Mouse (Mus musculus) brown adipose tissue, adult 24 weeks (tissue): ENCODE results near the gene Frmd4a. TPM values are rescaled to one million over a fixed set of nuclear protein-coding genes. Genes with fewer than 3 reads are reported as not detected.

ENCODE experiments used
- H3K27ac ChIP-seq: fragments of 200-500 bp; replicated peaks from 2 replicates; pipeline ENCODE4 v1.5.1; 2012; ENCODE audit warnings: low read depth, mild to moderate bottlenecking, low read length
- H3K4me1 ChIP-seq: fragments of 200-500 bp; 2 replicates; pipeline ENCODE4 v1.6.1; 2012; ENCODE audit warnings: low read length, mixed read lengths; ENCODE audit not compliant: control insufficient read depth, insufficient read depth, insufficient read length
- H3K4me3 ChIP-seq: fragments of 200-500 bp; 2 replicates; pipeline ENCODE4 v1.5.1; 2012; ENCODE audit warnings: low read depth, mild to moderate bottlenecking, low read length, moderate library complexity; ENCODE audit not compliant: insufficient read depth
- polyA plus RNA-seq: library from polyadenylated mRNA; stranded (reverse); fragments of >200 nt; gene quantifications from 2 replicates; pipeline ENCODE4 v1.2.4, GENCODE M21; 2012; ENCODE audit not compliant: missing spikeins, insufficient read depth, insufficient read length

Gene Frmd4a
- polyA plus RNA-seq, 1 experiment = 2.3 TPM

GRCm38 (mm10) chr2:4098948-4099776 is 81.6 kb downstream of the Frmd4a start:
- no peak overlapping the region for H3K27ac ChIP-seq
- H3K4me3 ChIP-seq = no peak overlapping the region
- no peaks in the 10 kb centered on the region for H3K4me1 ChIP-seq

- Histone ChIP-seq H3K4me3 (no peak overlapping the region), H3K4me1 (no peaks in the 10 kb centered on the region), H3K27ac (no peak overlapping the region)
Observed at GRCm38 (mm10) chr2:4099777-4100104, 82.2 kb downstream of the Frmd4a start.

- Histone ChIP-seq H3K4me3 (no peak overlapping the region), H3K27ac (no peak overlapping the region), H3K4me1 (no peaks in the 10 kb centered on the region)
Observed at GRCm38 (mm10) chr2:4101370-4101769, 83.9 kb downstream of the Frmd4a start.

- no peak overlapping the region for H3K4me3 ChIP-seq
- no peak overlapping the region for H3K27ac ChIP-seq
- H3K4me1 ChIP-seq = no peaks in the 10 kb centered on the region
Observed at GRCm38 (mm10) chr2:4113303-4113920, 95.9 kb downstream of the Frmd4a start.

DNA sequence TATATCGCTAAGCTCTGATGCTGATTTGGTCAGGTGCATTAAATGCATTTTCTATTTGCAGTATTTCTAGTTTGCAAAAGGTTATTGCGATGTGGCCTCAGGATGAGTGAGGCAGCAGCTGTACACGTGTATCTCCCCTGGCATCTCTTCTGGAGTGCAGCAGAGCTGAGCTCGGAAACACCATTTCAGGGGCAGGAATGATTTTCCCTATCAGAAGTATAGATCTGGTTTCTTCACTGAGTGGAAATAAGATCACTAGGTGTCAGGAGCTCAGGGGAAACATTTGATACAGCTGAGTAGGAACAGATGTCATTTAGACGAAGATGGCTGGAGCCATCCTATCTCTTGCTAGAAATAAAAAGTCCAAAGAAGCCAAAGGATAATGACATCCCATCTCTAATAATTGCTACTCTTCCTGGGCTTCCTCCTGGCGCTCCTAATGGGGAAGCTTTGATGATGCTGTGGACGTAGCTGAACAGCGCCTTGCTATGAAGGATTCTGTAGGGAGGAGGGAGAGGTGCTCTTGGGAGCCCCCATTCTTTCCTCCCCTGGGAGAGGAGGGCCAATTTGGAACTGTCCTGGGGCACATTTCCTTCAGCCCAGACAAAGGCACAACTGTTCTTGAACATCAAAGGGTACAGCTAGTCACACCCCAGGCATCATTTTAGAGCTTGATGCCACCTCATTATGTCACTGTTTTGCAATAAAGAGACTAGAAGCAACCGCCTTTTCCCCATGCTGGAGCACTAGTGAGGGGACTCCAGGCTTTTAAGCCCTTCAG is 102.4 kb downstream of the Frmd4a start:
- H3K4me1 ChIP-seq = no peaks in the 10 kb centered on the region
- no peak overlapping the region for H3K27ac ChIP-seq
- no peak overlapping the region for H3K4me3 ChIP-seq

- Histone ChIP-seq H3K27ac (no peak overlapping the region), H3K4me3 (no peak overlapping the region), H3K4me1 (no peaks in the 10 kb centered on the region)
Observed at GRCm38 (mm10) chr2:4131216-4131615, 113.7 kb downstream of the Frmd4a start.

GRCm38 (mm10) chr2:4137493-4137892 is 120.0 kb downstream of the Frmd4a start:
- no peak overlapping the region for H3K4me3 ChIP-seq
- no peak overlapping the region for H3K27ac ChIP-seq
- no peaks in the 10 kb centered on the region for H3K4me1 ChIP-seq

DNA sequence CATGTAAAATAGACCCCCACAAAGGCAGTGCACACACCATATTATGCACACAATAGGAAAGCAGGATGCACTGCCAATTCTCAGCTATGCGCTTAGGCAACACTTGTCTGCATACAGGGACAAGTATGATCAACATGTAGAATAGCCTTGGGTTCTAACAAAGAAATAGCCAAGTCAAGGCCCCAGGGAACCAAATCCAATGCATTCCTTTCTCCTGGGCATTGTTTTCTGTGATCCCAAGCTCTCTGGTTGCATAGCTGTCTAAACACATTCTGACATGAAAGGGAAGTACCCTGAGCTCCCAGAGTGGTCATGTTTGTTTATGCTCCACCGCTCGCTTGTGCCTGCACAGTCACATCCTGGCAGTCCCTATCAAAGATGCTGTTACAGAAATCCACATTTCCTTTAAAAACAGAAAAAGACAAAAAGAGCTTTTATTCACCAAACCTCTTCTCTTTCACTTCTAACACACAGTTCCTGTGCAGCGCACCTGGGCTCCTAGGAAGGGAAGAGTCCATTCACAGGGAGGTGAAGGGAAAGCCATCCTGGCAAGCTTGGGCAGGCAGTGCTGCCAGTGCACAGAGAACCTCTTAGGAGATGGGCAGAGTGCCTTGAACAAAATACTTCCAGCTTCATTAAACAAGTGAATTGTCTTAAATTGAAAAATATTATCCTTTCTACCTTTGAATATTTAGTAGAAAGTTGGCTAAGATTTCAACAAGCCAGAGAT is 124.9 kb downstream of the Frmd4a start:
- no peak overlapping the region for H3K27ac ChIP-seq
- H3K4me3 ChIP-seq = no peak overlapping the region
- no peaks in the 10 kb centered on the region for H3K4me1 ChIP-seq

GRCm38 (mm10) chr2:4144424-4144823 is 126.9 kb downstream of the Frmd4a start:
- Histone ChIP-seq H3K27ac (no peak overlapping the region), H3K4me3 (no peak overlapping the region)

DNA sequence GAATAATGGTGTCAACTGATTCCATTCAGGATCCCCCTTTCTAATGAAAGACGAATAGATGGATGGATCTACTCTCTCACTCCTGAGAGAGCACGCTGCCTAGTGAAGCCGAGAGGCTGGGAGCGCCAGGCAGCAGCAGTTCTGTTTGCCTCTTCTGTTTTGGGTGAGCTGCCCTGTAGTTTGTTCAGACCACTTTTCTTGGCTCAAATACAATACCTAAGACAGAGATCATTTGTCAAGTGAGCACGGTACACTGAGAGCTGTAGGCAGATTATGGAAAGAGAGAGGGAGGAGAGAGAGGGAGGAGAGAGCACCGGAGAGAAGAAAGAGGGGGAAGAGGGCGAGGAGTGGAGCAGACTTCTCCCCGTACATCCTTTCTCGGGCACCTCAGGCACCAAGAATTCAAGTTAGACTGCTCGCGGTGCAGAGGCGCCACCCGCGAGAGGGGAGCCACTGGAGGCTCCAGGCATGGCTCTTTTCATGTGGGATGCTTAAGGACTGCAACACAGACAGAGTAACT is 135.1 kb downstream of the Frmd4a start:
- no peak overlapping the region for H3K27ac ChIP-seq
- H3K4me3 ChIP-seq = no peak overlapping the region

More at GRCm38 (mm10) chr2:4144424-4144823, 126.9 kb downstream of the Frmd4a start:
- no peaks in the 10 kb centered on the region for H3K4me1 ChIP-seq

GRCm38 (mm10) chr2:4153131-4153631 is 135.7 kb downstream of the Frmd4a start:
- H3K27ac ChIP-seq = no peak overlapping the region
- H3K4me1 ChIP-seq = no peaks in the 10 kb centered on the region
- no peak overlapping the region for H3K4me3 ChIP-seq

More for the DNA sequence above, 135.1 kb downstream of the Frmd4a start:
- no peaks in the 10 kb centered on the region for H3K4me1 ChIP-seq

- Histone ChIP-seq H3K4me3 (no peak overlapping the region), H3K4me1 (no peaks in the 10 kb centered on the region), H3K27ac (no peak overlapping the region)
Observed at GRCm38 (mm10) chr2:4154036-4154653, 136.6 kb downstream of the Frmd4a start.

DNA sequence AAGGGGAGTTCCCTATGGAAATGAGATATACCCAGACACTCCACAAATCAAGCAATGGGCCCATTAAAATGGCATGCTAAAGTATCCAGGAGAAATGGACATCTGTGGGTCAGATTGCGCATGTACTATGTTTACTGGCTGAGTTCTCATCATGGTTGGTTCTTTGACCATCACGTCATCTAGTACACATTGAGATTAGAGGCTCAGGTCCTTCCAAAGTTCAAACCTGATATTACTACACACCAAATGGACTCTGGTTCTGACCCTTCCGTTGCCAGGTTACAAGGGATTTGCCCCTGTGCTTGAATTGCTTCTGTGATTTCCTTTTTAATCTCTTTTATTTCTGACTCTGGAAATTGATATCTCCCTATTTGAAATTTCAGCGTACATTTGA is 137.1 kb downstream of the Frmd4a start:
- no peak overlapping the region for H3K27ac ChIP-seq
- H3K4me1 ChIP-seq = no peaks in the 10 kb centered on the region
- no peak overlapping the region for H3K4me3 ChIP-seq

DNA sequence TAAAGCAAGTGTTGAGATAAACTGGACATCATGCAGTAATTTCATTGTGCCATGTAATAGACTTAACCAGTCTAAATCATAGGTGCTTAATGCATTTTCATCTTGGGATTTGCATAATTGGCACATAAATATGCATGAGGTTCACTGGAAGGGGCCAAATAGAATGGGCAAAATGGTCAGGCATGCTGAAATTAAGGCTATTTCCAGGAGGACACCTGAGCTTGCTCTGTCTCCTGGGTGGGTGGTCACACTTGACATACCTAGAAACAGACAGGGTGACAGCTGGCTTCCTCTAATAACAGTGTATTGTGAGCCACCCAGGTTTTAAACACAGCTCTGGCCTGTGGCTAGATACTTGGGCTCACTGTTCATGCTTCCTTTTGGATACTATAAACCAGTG is 137.9 kb downstream of the Frmd4a start:
- Histone ChIP-seq H3K27ac (no peak overlapping the region), H3K4me3 (no peak overlapping the region), H3K4me1 (no peaks in the 10 kb centered on the region)
